Mouse (Mus musculus): ENCODE results near the gene Herpud2.
A peak's percentile ranks its signal among the peaks of the same experiment; 100 is the strongest.

Gene Herpud2

DNA sequence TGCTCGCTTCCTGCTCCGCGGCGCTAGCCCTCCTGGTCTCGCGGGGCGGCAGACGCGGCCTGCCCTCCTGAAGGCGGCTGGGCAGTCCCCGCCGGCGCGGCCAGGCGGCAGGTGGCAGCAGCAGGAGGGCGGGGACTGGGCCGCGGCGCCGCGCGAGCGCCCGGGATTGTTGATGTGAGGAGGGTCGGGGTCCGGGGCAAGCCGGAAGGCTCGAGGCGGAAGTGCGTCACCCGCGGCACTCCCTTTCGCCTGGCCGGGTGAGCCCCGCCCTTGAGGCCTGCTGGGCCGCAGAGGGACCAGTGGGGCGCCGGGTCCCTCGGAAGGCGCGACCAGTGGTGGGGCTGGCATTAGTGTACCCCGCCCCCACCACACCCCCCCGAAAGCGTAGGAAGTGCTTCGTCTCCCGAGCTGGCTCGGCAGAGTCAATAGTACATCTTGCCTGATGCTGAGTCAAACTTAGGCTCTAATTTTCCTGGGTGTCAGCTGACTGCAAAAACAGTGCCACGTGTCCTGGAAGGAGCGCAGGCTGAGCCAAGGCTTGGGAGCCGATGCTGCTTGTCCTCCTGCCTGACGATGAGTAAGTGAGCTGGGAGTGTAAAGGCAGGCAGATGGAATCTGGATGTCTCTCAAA, at the start of gene Herpud2:
TSS of gene Herpud2 (minus strand) at position 210 of the 631 bp plus-strand sequence.
- peak; percentile 94 to 96 for DNase-seq

DNA sequence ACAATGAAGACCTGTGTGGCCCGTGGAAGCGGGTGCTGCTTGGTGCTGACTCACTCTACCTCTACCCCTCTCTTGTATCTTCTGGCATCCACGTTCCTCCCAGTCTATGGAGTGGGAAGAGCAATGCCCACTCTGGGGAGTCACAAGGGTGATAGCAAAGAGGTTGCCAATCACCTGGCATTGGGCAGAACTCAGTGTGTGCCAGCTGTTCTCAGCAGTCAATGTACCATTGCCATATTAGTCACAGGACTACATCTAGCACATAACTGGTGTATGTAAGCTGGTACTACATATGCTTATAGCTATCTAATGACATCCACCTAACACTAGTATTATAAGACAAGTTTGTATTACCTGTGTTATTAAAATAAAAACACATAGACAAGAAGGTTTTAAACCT, 49.4 kb upstream of the Herpud2 start:
- DNase-seq = no peak

- DNase-seq = no peak
Observed at GRCm38 (mm10) chr9:25200148-25200547, 48.5 kb upstream of the Herpud2 start.

- DNase-seq = no peak
Observed at GRCm38 (mm10) chr9:25196746-25197145, 45.1 kb upstream of the Herpud2 start.

- no peak for DNase-seq
Observed at GRCm38 (mm10) chr9:25191612-25192011, 40.0 kb upstream of the Herpud2 start.

GRCm38 (mm10) chr9:25186501-25186900, 34.9 kb upstream of the Herpud2 start:
- no peak for DNase-seq

DNA sequence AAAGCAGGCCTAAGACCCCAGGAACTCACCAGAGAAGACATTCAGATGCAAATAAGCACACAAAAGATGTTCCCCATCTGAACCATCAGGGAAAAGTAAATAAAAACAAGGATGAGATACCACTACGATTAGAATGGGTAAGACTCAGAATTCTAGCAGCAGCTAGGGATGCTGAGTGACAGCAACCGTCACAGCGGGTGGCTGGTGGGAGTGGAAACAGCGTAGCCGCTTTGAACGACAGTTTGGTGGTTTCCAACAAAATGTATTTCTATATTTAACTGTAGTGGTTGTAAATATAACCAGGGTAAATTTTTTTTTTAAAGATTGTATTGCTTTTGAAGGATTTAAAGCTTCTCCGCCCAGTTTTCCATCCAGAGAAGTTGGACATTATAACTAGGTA, 34.2 kb upstream of the Herpud2 start:
- DNase-seq = no peak

DNA sequence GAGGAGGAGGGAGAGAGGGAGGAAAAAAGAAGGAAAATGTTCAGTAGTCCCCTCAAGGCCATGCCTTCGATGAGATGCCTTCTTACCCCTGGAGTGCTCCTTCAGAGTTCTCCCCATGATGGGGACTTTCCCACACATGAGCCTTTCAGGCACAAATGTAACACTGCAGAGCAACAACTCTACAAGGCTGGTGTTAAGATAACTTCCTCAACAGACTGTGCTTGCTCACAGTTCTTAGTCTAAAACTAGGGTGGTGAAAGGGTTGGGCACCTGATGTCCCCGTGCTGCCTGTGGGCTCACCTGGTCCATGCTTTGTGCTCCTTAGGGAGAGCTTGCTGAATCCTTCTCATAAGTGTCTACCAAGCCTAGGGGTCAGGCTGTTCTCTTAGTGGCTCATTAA, 33.0 kb upstream of the Herpud2 start:
- DNase-seq = no peak

DNA sequence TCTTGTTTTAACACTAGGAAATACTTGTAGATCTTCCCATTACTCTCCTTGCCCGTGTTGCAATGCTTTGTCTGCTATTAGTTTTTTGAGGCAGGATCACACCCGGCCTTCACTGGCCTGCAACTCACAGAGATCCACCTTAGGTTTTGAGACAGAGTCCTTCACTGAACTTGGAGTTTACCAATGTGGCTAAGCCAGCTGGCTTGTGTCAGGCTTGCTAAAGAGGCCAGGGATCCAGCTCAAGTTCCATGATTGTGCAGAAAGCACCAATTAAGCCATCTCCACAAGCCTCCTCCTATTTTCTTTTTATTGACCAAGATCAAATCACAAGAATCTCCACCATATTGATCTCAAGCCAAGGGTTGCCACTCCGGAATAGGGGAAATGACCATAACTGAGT, 26.4 kb upstream of the Herpud2 start:
- DNase-seq = no peak

GRCm38 (mm10) chr9:25177201-25177600, 25.6 kb upstream of the Herpud2 start:
- DNase-seq = peak; percentile 47 to 54

DNA sequence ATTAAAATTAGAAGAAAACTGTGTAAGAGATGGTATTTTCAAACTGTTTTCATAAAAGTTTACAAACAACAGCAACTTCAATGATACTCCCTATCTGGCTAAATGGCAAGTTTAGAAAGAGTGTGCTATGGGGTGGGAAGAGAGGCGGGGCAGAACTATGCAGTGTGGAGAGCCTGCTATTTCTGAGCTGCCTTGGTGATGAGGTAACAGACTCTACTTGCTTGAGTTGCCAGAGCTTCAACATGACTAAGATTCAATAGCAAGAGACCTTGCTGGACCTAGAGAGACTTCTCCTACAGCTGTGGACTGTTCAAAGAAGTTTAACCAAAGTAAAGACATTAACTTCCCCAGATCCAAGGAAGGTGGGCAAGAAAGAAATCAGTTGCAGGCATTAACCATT, 24.9 kb upstream of the Herpud2 start:
- no peak for DNase-seq

DNA sequence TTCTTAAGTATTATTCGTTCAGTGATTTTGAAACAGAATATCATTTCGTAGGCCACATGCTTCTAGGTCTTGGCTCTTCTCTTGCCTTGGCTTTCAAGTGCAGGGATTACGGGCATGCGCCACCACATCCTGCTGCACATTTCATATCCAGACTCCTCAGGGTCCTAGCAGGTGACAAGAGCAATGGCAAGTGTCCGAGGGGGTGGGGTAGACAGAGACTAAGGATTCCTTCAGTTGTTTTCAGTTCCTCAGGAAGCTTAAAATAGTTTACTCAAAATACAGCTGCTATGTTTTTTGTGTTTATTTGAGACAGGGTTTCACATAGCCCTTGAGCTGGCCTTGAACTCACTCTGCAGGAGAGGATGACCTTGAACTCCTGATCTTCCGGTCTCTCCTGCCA, 24.4 kb upstream of the Herpud2 start:
- DNase-seq = peak; percentile 34 to 59

GRCm38 (mm10) chr9:25175039-25175442, 23.4 kb upstream of the Herpud2 start:
- peak; percentile 85 to 93 for DNase-seq

DNA sequence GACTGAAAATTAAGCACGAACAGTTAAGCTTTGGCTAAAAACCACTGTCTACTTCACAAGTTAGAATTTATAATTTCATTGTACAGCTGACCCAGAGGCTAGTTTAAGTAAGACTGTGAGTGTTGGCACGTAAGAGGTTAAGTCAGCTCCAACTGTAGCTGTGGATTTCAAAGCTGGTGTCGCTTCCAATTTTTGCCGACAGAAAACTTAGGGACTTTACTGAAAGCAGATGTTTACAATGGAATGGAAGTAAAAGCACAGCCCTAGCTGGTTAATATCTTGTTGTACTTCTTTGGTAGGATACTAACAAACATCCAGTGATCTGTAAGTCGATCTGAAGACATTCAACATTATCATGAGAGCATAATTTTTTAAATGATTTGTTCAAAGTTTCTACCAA, 23.0 kb upstream of the Herpud2 start:
- DNase-seq = no peak

DNA sequence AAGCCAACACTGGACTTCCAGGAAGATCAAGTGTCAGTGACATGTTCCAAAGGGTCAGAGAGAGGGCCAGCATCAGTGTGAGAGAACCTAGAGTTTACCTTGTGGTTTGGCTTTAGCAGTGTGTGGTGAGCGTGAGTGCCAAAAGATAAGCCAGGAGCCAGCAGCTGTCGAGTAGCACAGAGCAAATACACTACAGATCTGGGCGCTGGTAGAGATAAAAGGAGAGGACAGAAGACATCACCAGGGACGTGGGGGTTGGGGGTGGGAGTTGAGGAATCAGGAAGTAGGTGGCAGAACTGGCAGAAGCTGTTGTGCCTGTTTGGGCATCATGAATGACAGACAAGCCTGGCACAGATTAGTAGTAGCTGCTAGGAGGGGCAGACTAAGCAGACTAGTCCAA, 21.6 kb upstream of the Herpud2 start:
- peak; percentile 30 for DNase-seq

- DNase-seq = no peak
Observed at GRCm38 (mm10) chr9:25169626-25170025, 18.0 kb upstream of the Herpud2 start.

DNA sequence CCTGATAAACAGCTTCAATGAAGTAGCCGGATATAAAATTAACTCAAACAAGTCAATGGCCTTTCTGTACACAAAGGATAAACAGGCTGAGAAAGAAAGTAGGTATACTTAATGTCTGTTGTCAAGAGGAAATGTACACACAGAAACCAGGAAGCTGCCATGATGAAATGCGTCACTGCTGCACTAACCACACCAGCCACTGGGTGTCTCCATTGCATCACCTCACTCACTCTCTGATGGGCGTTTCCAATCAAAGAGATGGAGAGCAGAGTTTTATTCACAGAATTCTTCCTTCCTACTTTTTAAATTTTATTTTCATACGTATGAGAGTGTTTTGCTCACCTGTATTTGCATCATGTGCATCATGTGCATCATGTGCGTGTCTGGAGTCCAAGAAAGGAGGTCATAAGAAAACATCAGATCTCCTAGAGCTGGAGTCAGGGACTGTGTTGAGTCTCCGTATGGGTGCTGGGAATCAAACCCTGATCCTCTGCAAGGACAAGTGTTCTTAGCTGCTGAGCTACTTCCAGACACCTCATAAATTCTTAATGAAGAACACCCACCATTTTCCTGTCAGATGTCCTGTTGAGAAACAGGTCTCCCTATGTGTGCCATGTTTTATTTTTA, 16.0 kb upstream of the Herpud2 start:
- peak; percentile 84 to 85 for DNase-seq

- no peak for DNase-seq
Observed at GRCm38 (mm10) chr9:25158218-25158617, 6.6 kb upstream of the Herpud2 start.

DNA sequence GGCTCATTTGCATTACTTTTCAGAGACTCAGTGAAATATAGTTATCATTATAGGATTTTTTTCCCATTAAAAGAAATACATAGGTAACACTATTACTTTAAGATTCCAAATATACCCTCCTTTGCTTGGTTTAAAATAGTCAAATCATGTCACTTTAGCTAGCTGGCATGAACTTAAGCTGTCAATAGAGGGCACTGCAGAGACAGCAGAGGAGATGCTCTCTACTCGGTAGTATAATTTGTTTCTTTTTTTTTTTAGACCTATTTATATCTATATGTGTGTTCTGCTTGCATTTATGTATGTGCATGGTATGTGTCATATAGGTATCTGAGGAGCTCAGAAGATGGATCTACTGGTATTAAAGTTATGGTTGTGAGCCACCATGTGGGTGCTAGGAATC, 4.8 kb upstream of the Herpud2 start:
- peak; percentile 30 to 36 for DNase-seq

DNA sequence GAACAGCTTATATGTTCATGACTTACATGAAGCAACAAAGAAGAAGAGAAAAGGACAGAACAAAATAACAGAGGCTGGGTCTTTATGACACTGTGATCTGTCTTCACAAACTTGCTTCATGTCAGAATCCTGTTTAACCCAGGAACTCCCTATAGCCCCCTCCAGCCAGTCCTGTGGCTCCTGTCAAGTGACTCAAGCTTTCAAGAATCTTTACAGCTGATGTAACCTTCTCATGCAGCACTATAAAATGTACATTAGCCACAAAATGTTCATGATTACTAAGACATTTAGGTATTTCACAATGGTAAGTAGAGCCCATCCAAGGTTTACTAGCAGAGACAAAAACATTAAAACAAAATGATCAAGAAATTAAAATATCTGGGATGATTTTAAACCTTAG, 1.4 kb upstream of the Herpud2 start:
- DNase-seq = no peak

- DNase-seq = no peak
Observed at GRCm38 (mm10) chr9:25152457-25152856, 837 bp upstream of the Herpud2 start.

DNA sequence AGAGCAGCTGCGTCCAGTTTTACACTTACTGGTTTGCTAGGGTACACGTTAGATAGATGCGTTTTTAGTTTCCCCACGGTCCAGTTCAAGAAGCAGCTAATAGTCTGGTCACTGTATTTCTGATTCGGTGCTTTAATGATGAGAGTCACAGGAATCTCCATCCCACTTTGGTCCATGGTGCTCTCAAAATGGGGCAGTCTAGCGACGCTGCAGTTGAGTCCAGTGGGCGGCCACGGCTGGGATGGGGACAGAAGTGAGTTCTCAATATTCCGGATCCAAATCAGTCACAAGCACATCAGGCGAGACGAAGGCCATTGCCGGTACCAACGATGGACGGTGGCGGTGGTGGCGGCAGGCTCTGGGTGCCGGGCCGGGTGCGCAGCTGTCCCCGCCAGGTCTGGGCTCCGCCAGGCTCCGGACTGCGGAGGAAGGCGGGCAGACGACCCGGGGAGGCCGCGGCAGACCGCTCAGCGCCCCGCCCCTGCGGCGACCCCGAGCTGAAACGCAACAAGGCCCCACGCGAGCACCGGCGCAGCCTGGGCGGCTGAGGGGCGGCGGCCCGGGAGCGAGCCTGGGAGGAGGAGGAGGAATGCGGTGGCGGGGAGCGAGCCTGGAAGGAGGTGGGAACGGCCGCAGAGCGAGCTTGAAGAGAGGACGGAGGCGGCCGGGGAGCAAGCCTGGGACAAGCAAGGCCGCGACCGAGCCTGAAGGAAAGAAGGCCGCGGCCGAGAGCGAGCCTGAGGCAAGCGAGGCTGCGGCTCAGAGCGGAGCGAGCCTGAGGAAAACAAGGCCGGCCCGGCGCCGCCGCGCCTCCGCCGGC, 619 bp downstream of the Herpud2 start:
- peak in 1 of 2 experiments; percentile 73 for DNase-seq

GRCm38 (mm10) chr9:25148767-25149166, 2.9 kb downstream of the Herpud2 start:
- no peak for DNase-seq

GRCm38 (mm10) chr9:25145925-25146324, 5.7 kb downstream of the Herpud2 start:
- DNase-seq = no peak

Data from cerebellum, postnatal 10 days (tissue).